Mouse (Mus musculus) neural tube, embryonic 12.5 days (tissue): ENCODE data around the gene Cmc1. TPM values are rescaled to one million over a fixed set of nuclear protein-coding genes. Genes with fewer than 3 reads are reported as not detected.
"Not testable (repeated sequence)": the region's sequence is repeated elsewhere in the genome, so short reads cannot be mapped to it uniquely, and the experiment has no call there.

Experiments used
- ATAC-seq: fragments of 200-750 bp; cut with Nextera tagmentation; 2 replicates; pipeline ENCODE4 v1.8.0; 2017; ENCODE audit warnings: low read depth, mild to moderate bottlenecking, moderate TSS enrichment, moderate library complexity; ENCODE audit not compliant: low FRiP score
- H3K27ac ChIP-seq: fragments of 300-500 bp; sonication (generic); 2 replicates; pipeline ENCODE4 v1.5.1; 2016
- H3K27me3 ChIP-seq: fragments of 300-500 bp; sonication (generic); replicated peaks from 2 replicates; pipeline ENCODE4 v1.6.1; 2016; ENCODE audit warnings: mild to moderate bottlenecking
- H3K36me3 ChIP-seq: fragments of 300-500 bp; sonication (generic); 2 replicates; pipeline ENCODE4 v1.6.1; 2016; ENCODE audit warnings: mild to moderate bottlenecking
- H3K4me1 ChIP-seq: fragments of 300-500 bp; sonication (generic); 2 replicates; pipeline ENCODE4 v1.6.1; 2016
- H3K4me2 ChIP-seq: fragments of 300-500 bp; sonication (generic); replicated peaks from 2 replicates; pipeline ENCODE4 v1.6.1; 2016; ENCODE audit warnings: mild to moderate bottlenecking
- H3K4me3 ChIP-seq: fragments of 300-500 bp; sonication (generic); 2 replicates; pipeline ENCODE4 v1.5.1; 2016
- H3K9ac ChIP-seq: fragments of 300-500 bp; sonication (generic); 2 replicates; pipeline ENCODE4 v1.6.1; 2016; ENCODE audit warnings: mild to moderate bottlenecking
- H3K9me3 ChIP-seq: fragments of 300-500 bp; sonication (generic); 2 replicates; pipeline ENCODE4 v1.6.1; 2016; ENCODE audit warnings: mild to moderate bottlenecking
- WGBS: fragments of 180-500 bp; shearing (Covaris S2); methylation state at CpG from one replicate; pipeline ENCODE4 v1.1.7; 2016; 5-methylcytosine and 5-hydroxymethylcytosine counted together
- polyA plus RNA-seq: library from polyadenylated mRNA; unstranded; fragments of >200 nt; fragmentation: Nextera tagmentation; extraction: Ambion mirVana; gene quantifications from 2 replicates; pipeline ENCODE4 v1.2.1, GENCODE M21; 2016

Gene Cmc1
- polyA plus RNA-seq, 1 experiment from 2014 or later = 44.2 TPM

DNA sequence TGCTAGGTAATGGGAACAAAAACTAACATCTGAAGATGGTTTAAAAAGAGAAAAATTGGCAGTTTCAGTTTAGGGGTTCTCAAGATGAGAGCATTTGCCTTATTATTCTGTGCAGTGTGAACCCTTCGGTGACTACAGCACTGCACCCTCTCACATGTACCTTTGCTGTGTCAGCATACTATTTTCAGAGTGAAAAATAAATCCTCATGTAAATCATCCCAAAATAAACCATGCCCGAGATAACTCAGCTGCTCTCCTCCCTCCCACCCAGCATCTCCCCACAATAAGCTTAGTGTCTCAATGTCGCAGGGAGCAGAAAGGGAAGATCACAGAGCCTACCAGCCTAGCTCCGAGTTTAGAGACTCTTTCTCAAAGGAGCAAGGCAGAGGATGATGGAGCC is 23.1 kb upstream of the Cmc1 start:
- no peaks in the 10 kb centered on the region for H3K4me1 ChIP-seq
- no peak overlapping the region for H3K4me2 ChIP-seq
- no peaks in the 10 kb centered on the region for H3K36me3 ChIP-seq
- no peak overlapping the region for H3K27ac ChIP-seq
- no peak overlapping the region for H3K9ac ChIP-seq
- no peak for ATAC-seq
- no peaks in the 10 kb centered on the region for H3K27me3 ChIP-seq
- WGBS = 89% methylated on average over 4 of the region's 4 CpGs
- no peak overlapping the region for H3K4me3 ChIP-seq
- H3K9me3 ChIP-seq = peaks cover 7% of the 10 kb centered on the region

- Histone ChIP-seq H3K4me1 (no peaks in the 10 kb centered on the region), H3K27ac (no peak overlapping the region), H3K27me3 (no peaks in the 10 kb centered on the region), H3K36me3 (no peaks in the 10 kb centered on the region), H3K9ac (no peak overlapping the region), H3K4me2 (no peak overlapping the region), H3K9me3 (peaks cover 3% of the 10 kb centered on the region; the same call in 1 of the 2 replicates), H3K4me3 (no peak overlapping the region)
- 46% methylated on average over 5 of the region's 5 CpGs for WGBS
- ATAC-seq = no peak
These were observed 18.6 kb upstream of the Cmc1 start for GRCm38 (mm10) chr9:118168544-118168943.

DNA sequence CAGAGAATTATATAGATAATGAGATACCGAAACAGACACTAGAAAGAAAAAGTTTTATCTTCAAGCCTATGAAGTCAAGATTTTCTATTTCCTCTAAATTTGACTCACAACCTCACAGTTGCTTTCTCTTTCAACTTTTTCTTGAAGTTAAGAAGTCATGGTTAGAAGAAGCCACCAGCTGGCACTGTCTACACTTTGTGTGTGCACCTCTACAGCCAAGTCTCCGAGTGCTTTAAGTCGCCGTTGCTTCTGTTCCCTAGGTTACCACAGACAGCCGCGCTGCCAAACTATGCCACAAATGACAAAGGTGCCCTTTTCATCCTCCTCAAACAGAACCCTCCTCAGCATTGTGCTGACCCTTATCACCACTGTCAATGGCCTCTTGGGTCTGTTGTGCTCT is 17.6 kb upstream of the Cmc1 start:
- Histone ChIP-seq H3K36me3 (no peaks in the 10 kb centered on the region), H3K9ac (no peak overlapping the region), H3K4me2 (no peak overlapping the region), H3K27ac (no peak overlapping the region), H3K4me1 (no peaks in the 10 kb centered on the region), H3K4me3 (no peak overlapping the region), H3K27me3 (no peaks in the 10 kb centered on the region), H3K9me3 (no peaks in the 10 kb centered on the region)
- 89% methylated on average over 6 of the region's 6 CpGs for WGBS
- ATAC-seq = no peak

DNA sequence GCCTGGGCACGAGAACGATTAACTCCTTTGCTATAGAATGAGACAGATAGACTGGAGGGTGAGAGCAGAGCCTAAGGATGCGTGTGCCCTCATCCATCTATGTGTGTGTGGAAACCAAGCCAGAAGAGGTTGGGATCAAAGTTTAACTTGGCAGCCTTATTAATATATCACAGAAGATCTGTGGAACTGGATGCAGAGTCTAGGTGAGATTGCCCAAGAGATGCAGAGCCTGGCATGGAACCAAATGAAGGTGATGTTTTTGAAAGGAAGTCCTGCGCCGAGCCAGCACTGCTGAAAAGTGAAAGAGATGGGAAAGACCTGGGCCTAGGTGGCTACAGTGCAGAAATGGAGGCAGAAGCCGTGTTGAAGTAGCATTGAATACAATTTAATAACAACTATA is 11.6 kb upstream of the Cmc1 start:
- Histone ChIP-seq H3K9ac (no peak overlapping the region), H3K36me3 (no peaks in the 10 kb centered on the region), H3K9me3 (no peaks in the 10 kb centered on the region), H3K4me1 (no peaks in the 10 kb centered on the region), H3K27me3 (no peaks in the 10 kb centered on the region), H3K4me3 (no peak overlapping the region), H3K27ac (no peak overlapping the region), H3K4me2 (no peak overlapping the region)
- ATAC-seq = no peak
- WGBS = 89% methylated on average over 6 of the region's 6 CpGs

- no peaks in the 10 kb centered on the region for H3K9me3 ChIP-seq
- no peak overlapping the region for H3K9ac ChIP-seq
- 78% methylated on average over 3 of the region's 3 CpGs for WGBS
- H3K36me3 ChIP-seq = no peaks in the 10 kb centered on the region
- no peak overlapping the region for H3K4me2 ChIP-seq
- no peak for ATAC-seq
- H3K4me3 ChIP-seq = no peak overlapping the region
- no peak overlapping the region for H3K27ac ChIP-seq
- H3K4me1 ChIP-seq = no peaks in the 10 kb centered on the region
- no peaks in the 10 kb centered on the region for H3K27me3 ChIP-seq
These were observed 10.0 kb upstream of the Cmc1 start for GRCm38 (mm10) chr9:118159936-118160335.

- no peak overlapping the region for H3K4me2 ChIP-seq
- no peaks in the 10 kb centered on the region for H3K4me1 ChIP-seq
- H3K27ac ChIP-seq = no peak overlapping the region
- H3K4me3 ChIP-seq = no peak overlapping the region
- 91% methylated on average over 4 of the region's 4 CpGs for WGBS
- no peak for ATAC-seq
- no peaks in the 10 kb centered on the region for H3K36me3 ChIP-seq
- no peaks in the 10 kb centered on the region for H3K27me3 ChIP-seq
- no peaks in the 10 kb centered on the region for H3K9me3 ChIP-seq
- no peak overlapping the region for H3K9ac ChIP-seq
These were observed 8.2 kb upstream of the Cmc1 start for GRCm38 (mm10) chr9:118158201-118158600.

- H3K9me3 ChIP-seq = no peaks in the 10 kb centered on the region
- no peaks in the 10 kb centered on the region for H3K36me3 ChIP-seq
- no peaks in the 10 kb centered on the region for H3K27me3 ChIP-seq
- no peak overlapping the region for H3K4me2 ChIP-seq
- 93% methylated on average over 3 of the region's 3 CpGs for WGBS
- ATAC-seq = no peak
- H3K4me1 ChIP-seq = no peaks in the 10 kb centered on the region
- H3K9ac ChIP-seq = no peak overlapping the region
- no peak overlapping the region for H3K27ac ChIP-seq
- H3K4me3 ChIP-seq = no peak overlapping the region
These were observed 7.3 kb upstream of the Cmc1 start for GRCm38 (mm10) chr9:118157234-118157633.

DNA sequence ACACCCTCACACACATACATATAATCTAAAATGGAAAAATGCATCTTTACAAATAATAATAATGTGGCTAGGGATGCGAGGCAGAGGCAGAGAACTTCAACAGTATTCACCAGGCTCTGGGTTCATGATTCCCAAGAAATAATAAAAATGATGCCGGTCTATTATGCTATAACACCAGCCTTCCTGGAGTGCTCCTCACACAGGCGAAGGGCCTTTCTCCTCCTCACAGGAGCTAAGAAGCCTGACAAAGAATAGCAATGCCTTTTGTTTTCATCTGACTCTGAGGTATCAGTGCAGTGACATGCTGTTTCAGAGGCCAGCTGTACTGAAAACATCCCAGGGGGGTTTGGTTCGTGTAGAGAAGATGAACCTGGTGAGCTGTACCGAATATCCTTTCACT is 4.7 kb upstream of the Cmc1 start:
- H3K9me3 ChIP-seq = no peaks in the 10 kb centered on the region
- H3K4me1 ChIP-seq = no peaks in the 10 kb centered on the region
- H3K27me3 ChIP-seq = no peaks in the 10 kb centered on the region
- H3K36me3 ChIP-seq = no peaks in the 10 kb centered on the region
- no peak overlapping the region for H3K4me3 ChIP-seq
- no peak overlapping the region for H3K9ac ChIP-seq
- 89% methylated on average over 5 of the region's 5 CpGs for WGBS
- H3K27ac ChIP-seq = no peak overlapping the region
- ATAC-seq = no peak
- no peak overlapping the region for H3K4me2 ChIP-seq

GRCm38 (mm10) chr9:118151221-118151507 is 1.2 kb upstream of the Cmc1 start:
- ATAC-seq = no peak
- Histone ChIP-seq H3K27me3 (no peaks in the 10 kb centered on the region), H3K36me3 (no peaks in the 10 kb centered on the region), H3K27ac (no peak overlapping the region), H3K9me3 (no peaks in the 10 kb centered on the region), H3K4me2 (no peak overlapping the region), H3K4me3 (no peak overlapping the region), H3K4me1 (peaks cover 4% of the 10 kb centered on the region; the same call in 1 of the 2 replicates), H3K9ac (no peak overlapping the region)
- WGBS = 98% methylated on average over 1 of the region's 1 CpGs

- Histone ChIP-seq H3K4me2 (peak overlapping the region; percentile 63), H3K4me1 (peaks cover 4% of the 10 kb centered on the region; the same call in 1 of the 2 replicates), H3K9me3 (no peaks in the 10 kb centered on the region), H3K27me3 (no peaks in the 10 kb centered on the region), H3K9ac (no peak overlapping the region), H3K27ac (no peak overlapping the region), H3K36me3 (no peaks in the 10 kb centered on the region), H3K4me3 (0 out of 2 replicates have a peak overlapping the region, but pooled peaks have one; percentile 13)
- ATAC-seq = peak; percentile 60
- 72% methylated on average over 20 of the region's 20 CpGs for WGBS
These were observed 648 bp upstream of the Cmc1 start for GRCm38 (mm10) chr9:118150429-118151220.

DNA sequence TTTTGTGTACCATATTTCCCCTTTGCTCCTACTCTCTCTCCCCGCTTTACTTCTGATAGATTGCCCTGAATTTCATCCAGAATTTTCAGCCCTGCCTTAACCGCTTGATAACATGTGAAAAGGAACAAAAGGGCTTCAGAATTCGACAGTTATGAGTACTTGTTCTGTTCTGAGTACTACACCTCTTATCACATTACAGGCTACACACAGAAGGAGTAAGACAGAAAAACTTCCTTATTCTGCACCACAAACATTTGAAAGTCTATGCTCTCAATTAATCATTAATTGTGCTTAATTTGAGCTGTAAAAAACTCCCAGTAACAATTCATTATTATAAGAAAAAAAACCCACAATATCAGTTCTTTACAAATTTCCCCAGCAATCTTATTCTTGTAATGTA is 9.6 kb downstream of the Cmc1 start:
- not testable (repeated sequence) for H3K4me2 ChIP-seq, H3K27me3 ChIP-seq, H3K9me3 ChIP-seq, H3K4me3 ChIP-seq, H3K27ac ChIP-seq, H3K36me3 ChIP-seq, ATAC-seq, H3K4me1 ChIP-seq, H3K9ac ChIP-seq
- 94% methylated on average over 3 of the region's 3 CpGs for WGBS

GRCm38 (mm10) chr9:118110360-118110710 is 39.6 kb downstream of the Cmc1 start:
- 47% methylated on average over 2 of the region's 2 CpGs for WGBS
- Histone ChIP-seq H3K27me3 (no peaks in the 10 kb centered on the region), H3K9me3 (no peaks in the 10 kb centered on the region), H3K4me2 (no peak overlapping the region), H3K9ac (no peak overlapping the region), H3K27ac (no peak overlapping the region), H3K4me1 (peaks cover 5% of the 10 kb centered on the region; the same call in 1 of the 2 replicates), H3K4me3 (no peak overlapping the region), H3K36me3 (0 out of 2 replicates have a peak, but pooled peaks cover 3% of the 10 kb centered on the region)
- no peak for ATAC-seq

GRCm38 (mm10) chr9:118109697-118110359 is 40.1 kb downstream of the Cmc1 start:
- 75% methylated on average over 7 of the region's 7 CpGs for WGBS
- Histone ChIP-seq H3K4me2 (no peak overlapping the region), H3K36me3 (0 out of 2 replicates have a peak, but pooled peaks cover 2% of the 10 kb centered on the region), H3K4me1 (peaks cover 5% of the 10 kb centered on the region; the same call in 1 of the 2 replicates), H3K27ac (no peak overlapping the region), H3K27me3 (no peaks in the 10 kb centered on the region), H3K4me3 (no peak overlapping the region), H3K9me3 (no peaks in the 10 kb centered on the region), H3K9ac (no peak overlapping the region)
- no peak for ATAC-seq
